Mouse (Mus musculus): ENCODE data around the gene Cops9.

Gene Cops9

DNA sequence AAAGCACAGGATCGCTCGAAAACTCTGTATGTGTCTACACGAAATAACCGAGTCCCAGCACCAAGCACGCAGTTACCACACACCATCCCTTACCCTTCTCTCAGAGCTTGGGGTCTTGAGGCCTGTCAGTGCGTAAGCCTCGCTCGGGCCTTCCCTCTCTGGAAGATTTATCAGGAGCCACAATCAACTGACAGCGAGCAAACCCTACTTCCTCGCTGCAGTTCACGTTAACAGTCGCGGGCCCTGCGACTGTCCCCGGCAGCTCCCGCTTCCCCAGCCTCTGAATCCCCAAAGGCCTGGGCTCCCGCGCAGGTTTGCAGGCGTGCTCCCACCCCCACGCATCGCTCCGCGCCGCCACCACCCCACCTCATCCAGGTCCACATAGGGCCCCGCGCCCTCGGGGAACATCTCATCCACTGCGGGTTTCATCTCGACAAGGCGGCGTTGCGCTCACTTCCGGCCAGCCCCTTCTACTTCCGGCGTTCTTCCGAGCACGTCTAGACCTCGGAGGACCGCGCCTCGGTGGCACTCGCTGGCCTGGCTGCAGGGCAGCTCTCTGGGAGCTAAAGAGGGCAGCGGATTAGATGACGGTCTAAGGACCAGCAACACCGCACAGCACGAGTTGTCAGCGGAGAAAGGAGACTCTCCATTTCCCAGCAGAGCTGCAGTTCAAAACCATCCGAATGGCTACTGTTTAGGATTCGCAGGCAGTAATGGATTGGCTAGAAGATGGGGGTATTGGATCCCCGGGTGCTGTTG is at the start of gene Cops9:
Gene Cops9 (minus strand): TSS at position 472 of the 759 bp plus-strand sequence.
- peak; percentile 90 for DNase-seq

DNA sequence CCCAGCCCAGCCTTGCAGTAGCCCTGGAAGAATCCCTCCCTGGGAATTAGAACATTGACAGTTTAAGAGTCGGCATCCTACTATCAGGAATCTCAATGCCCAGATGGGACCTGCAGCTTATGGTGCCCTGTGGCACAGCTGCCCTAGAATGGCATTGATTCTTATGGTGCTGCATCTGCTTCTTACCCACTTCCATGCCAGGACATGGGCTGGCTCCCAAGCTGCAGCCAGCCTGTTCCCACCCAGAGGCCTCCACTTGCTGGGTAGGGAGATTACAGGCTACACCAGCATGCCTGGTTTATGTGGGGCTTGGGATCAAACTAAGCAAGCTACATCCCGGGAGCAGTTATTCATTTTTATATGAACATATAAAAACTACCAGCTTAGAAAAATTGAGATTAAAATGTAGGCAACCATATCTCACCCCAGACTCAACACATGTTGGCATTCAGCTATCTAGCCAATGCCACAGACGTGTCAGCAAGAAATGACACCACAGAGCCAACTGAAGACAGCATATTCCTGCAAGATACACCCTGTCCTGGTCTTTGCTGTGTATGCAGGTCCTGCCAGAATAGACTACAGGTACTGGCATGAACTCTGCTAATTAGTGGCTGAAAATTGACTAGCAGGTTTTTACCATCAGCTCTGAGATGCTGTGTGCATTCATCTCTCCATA is 49.5 kb upstream of the Cops9 start:
- no peak for DNase-seq

DNA sequence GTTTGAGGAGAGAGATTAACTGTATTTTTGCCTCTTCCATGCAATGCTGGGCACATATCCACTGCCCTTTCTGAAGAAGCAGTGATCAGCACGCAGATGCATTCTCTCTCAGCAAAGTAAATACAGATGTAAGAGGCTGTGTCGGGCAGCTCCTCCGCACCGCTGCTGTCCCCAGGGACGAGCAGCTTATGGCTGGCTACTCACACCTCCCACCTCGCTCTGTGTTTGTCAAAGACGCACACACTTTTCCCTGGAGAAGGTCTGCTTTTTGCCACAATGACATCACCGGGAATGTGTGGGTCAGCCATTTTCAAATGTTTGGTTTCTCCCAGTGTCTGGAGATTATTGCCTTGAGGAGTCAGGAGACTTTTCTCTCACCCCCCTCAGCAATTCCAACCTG is 45.2 kb upstream of the Cops9 start:
- DNase-seq = no peak

DNA sequence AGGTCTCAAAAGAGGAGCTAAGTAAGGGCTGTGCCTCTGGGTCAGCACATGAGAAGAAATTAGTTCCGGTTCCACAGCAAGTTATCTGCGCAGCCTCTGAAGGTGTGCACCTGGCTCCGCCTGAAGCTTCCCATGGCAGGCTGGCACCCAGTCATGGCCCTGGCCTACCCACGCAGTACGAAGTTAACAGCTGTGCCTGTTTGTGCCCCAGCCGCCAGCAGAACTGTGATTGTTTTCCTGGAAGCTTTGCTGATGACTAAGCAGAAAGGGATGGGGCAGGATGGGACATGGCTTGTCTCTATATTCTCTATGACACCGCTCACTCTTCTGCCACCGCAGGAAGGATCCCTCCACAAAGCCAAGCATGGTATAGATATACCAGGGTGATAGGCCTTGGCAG is 41.4 kb upstream of the Cops9 start:
- no peak for DNase-seq

DNA sequence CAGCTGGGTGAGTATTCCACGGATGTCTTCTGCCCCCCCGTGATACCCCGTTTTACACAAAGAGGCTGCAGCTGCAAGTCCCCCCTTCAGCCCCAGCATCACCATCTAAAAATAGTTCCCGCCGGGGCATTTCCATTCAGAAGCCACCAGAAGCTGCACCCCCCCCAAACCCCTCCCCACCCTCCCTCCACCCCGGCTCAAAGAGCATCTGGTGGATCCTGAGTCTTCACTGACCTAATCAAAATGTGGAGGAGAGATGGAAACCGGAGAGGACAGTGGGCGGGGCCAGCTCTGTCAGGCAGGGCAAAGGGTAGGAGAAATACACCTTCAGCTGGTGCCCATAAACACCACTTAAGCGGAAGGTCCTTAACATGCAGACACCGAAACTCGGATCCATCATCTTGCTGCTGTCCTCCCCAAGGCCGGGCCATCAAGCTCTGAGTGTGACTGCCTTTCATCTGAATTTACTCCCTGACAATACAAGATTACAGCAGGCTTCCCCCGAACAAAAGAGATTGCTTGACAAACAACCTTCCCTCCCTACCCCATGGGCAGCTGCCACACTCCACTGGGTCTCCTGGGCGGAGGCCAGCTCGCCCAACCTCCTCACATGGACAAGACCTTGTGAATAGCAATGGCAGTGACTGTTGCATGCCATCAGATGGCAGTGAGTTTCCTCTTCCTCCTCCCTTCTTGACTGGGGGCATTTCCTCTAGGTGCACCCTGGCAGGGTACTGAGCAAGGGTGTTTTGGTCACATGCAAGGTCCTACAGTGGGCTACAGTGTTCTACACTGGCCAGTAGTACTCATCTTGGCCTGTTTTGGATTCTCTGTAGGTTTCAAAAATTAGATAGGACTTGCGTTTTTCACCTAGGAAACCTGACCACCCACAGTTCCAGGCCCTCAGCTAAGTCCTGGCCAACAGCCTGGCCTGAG is 39.2 kb upstream of the Cops9 start:
- DNase-seq = no peak

DNA sequence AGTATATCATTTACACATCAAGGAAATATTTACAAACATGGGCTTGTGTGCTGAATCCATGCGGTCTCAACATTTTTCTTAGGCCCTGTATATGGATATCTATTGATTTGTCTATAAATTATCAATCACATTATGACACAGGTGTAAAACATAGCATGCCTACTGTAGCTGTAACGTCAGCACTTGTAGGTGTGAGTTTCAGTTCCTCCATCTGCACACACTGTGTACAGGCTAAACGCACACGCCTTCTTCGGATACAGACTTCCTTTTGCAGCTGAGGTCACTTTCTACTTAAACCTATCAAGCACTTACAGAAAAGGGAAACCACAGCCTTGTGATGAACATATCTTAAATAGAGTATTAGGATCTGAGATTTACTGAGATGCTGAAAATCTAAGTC is 37.0 kb upstream of the Cops9 start:
- no peak for DNase-seq

DNA sequence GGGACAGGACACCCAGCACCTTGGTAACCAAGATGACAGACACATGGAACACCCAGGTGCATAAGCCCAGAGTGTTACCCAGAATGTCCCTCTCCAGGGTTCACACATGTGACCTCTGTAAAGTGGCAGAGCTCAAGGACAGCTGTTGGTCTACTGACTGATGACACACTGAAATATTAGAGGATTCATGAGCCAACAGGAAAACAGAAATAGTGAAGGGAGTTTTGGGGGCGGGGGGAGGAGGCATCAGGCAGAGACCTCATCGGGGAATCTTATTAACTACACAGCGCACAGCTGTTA is 34.8 kb upstream of the Cops9 start:
- DNase-seq = no peak

DNA sequence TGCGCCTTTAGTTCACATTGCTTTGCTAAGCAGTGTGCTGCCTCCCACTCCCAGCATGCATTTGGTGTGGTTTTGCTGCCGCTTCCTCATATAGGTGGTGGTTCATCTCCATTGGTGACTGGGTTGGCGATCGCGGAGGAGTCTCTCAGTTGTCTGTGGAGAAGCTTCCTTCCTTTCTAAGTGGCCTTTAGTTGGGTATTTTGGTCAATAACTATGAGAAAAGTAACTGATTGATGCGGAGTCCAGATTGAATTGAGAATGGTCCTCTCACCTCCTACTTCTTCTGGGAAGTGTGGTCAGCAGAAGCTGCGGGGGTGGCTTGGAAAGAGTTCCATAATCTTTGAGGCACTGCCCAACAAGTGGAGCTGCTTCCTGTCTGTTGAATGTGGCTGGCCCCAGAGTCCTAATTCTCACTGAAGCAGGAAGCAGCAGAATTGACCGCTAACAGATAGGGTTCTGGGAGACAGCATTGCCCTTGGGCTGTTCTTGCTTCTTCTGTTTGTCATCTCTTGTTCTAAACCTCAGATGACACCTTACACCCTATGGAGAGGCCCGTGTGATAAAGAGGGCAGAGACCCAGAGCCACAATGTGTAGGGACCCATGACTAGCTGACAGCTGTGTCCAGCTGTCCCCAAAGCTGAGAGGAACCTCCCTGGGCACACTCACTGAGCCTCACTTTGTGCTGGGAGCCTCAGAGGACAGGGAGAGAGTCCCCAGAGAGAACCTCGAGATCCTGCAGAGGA is 34.3 kb upstream of the Cops9 start:
- DNase-seq = no peak

DNA sequence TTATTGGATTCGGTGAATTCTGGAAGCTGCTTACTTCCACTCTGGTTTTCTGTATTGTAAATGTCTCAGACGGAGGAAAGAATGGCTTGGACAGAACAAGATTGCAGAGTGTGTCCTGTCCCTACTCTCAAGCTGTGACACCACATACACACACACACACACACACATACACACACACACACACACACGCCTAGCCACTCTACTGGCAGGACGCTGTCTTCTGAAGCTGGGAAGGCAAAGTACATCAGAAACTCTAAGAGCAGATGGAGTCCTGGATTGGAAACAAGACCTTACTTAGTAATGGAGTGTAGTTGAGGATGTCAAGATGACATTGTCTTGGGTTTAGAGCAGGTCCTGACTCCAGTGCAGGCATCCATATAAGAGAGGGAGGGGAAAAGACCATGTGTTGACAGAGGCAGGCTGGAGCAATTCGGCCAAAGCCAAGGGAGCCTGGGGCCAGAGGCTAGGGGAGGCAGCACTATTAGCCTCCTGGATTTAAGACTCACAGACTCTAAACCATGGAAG is 31.5 kb upstream of the Cops9 start:
- DNase-seq = no peak

DNA sequence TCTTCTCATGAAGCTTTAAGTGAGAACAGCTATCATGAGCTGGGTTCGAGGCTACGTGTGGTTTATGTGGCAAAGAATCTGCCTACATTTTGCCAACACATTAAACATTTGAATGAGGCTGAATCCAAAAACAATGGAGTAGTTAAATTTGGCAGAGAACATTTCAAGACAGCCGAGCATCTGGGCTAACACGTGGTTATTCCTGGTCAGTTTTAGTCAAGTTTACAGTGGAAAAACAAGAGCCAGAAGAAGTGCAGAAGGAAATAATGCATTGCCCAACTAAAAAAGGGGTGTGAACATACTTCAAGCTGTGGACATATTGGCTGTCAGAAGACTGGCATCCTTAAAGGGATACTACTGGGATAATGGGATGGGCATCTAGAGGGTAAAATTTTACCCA is 29.5 kb upstream of the Cops9 start:
- no peak for DNase-seq

DNA sequence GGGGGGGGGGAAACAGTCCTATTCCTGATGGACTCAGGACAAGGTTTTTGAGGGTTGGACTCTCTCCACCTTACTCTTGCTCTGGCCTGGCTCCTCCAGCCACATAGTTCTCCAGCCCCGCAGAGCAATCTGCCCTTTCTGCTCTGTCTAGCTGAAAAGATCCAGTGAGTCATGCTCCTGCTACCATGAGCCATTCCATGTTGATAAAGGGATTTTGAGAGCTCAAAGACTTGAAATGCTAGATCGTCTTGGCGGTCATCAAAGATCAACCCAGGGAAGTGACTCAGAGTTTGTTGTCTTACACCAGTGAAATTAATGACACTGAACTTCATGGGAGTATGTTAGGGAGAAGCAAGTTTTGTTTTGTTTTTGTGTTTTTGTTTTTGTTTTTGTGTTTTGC is 27.6 kb upstream of the Cops9 start:
- no peak for DNase-seq

DNA sequence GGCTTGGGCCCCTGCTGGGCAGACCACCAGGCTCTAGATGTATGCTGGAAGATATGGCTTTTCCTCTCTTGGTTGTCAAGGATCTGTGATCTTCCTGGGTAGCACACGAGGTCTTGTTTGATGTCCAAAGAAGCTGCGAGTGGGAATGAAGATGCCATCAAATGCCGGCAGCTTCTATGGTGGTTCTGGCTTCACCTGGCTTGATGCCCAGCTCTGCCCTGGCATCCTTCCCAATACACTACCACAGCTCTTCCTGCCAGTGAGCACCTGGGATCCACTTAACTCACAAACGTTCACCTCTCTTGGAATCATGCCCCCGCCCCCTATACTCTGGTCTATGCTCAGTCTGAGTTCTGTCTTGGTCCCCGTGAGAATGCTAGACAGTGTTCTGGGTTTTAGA is 25.3 kb upstream of the Cops9 start:
- no peak for DNase-seq

DNA sequence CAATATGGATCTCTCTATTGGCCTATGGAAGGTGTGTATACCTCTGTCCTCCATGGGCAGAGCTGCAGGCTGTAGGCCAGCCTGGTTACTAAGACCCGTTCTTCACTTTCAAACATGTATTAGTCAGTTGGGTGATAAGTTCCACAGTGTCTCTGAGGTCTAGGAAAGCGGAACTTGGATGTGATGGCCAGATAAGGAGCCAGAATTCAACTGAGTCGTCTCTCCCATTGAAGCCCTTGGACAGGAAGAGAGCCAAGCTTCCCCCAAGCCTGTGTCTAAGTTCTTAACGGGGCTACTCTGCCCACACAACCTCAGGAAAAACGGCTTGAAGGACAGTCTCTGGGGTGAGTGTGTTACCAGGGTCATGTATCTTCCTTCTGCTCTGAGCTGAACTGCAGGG is 17.6 kb upstream of the Cops9 start:
- no peak for DNase-seq

DNA sequence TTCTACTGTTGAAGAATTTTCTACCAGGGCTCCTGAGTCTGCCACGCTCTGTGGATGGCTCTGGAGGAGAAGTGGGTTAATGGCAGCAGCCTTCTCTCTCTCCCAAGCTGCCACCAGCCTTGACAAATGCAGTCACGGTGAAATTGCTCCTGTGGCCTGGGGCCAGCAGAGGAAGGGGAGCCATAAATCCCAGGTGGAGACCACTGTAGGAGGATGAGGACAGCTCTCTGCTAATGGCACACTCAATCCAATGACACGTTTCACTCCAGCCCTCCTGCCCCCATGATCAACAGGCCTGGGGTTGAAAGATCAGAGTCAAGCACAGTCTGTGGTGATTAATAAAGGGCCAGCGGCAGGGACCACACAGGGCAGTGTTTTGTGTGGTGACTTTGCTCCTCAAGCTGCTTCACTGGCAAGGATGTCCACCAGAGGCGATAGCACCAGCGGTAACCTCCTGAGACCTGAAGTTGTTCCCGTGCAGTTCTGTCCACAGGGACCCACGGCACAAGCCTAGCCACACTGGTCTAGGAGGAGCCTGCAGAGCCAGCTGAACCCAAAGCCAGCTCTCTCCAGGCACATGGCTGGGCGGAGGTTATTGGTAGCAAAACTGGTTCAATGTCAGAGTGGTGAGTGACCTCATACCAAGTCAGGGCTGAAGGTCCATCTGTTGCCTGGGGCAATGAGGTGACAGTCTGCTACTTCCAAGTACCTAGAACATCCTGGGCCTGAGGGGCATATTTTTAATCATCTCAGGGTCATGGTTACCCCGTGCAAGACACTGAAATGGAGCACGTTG is 15.4 kb upstream of the Cops9 start:
- no peak for DNase-seq

DNA sequence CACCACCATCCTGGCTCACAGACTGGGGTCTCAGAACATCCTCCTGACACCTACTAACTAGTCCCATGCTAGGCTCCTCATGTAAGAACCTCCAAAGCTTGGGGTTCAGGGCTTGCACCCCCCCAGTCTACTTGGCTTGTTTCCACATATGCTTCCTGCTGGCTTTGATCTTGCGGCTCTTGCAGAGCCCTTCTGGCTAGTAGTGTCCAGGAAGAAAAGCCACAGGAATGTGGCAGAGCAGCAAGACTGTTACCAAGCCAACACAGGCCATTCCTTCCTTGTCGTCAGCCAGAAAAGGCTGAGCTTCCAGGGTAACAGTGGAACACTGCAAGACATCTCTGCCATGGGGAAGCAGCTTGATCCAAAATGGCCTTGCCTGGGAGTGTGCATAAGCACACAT is 12.9 kb upstream of the Cops9 start:
- no peak for DNase-seq

DNA sequence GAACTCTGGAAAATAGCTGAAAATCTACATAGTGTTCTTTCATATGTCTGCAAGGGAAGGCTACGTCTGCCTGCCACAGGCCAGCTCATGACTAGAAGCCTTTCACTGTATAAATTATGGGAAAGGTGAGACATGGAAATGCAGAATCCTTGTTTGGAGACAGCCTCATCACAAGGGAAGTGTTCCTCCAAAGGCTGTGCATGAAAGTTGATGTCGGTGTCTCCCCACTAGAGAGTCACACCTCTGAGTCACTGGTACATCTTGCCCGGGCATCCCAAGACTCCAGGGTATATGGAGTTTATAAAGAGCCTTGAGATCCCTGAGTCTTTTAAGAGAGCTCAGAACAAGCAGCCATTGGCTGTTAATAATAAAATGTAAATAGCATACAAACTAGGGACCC is 11.4 kb upstream of the Cops9 start:
- no peak for DNase-seq

DNA sequence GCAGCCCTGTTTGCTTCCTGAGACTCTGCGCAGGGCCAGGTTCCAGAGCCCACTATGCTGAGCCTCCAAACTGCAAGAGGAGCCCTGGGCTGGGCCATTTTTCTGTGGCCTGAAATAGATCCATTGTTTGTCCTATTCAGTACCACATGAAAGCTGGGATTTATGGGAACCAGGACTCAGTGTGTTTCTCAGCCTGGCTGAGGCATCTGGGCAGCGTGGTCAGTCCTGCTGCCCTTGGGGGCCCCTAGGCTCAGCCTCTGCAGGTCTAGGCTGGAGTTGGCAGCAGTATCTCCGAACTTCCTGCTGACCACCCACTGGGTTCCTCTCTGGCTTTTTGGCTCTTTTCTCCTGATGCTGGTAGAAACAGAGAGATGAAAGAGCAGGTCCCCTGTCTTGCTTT is 9.7 kb upstream of the Cops9 start:
- DNase-seq = no peak

DNA sequence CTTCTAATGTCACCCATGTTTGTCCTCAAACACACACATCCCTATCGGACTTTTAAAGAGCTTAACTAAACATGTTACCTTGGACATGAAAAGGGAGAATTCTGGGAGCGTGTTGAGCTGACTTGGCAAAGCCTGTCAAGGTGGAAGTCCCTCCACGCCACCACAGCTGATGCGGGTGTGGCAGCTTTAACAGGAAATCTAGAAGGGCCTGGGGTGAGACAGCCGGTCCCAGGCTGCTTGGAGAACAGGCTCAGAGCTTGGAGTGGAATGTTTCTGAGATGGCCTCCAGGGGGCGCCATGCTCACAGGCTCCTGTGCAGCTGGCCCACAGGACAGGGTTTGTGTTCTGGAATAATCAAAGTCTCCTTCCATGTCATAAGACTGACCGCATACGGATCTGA is 6.9 kb upstream of the Cops9 start, which contains the start of gene Otos:
Gene Otos (minus strand): TSS at position 169 of the 400 bp plus-strand sequence.
- peak; percentile 75 for DNase-seq

DNA sequence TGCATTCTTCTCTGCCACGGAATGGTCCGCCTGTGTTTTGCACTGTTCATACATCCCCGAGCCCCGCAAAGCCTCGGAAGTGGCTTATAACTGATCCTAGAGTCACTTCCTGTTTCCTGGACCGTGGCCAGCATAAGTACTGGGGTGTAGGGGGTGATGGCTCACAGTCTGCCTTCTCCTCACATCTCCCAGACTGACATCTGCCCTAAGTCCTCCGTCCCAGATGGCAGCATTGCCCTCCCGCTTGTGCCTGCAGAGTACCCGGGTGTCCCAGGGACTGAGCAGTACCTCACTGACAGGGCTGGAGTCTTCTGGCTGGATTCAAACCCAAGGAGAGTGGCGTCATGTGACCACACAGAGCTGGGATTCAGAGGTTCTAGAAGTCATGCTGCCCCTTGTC is 6.4 kb upstream of the Cops9 start:
- no peak for DNase-seq

DNA sequence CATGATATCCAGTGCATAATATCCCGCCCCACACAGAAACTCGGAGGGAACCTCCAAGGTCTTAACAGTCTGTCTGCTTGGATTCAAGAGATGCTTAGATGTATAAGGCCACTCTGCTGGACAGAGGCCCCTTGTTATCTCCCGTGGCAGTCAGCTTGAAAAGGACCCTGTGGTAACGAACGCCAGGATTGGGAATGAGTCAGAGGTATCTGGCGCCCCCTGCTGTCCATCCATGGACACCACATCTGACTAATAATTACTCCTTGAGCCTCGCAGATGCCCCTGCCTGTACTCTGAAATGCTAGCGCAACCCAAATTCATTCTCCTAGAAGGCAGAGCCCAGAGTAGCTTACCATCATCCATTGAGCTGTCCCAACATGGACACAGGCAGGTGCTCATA is 6.0 kb upstream of the Cops9 start:
- DNase-seq = peak; percentile 60

DNA sequence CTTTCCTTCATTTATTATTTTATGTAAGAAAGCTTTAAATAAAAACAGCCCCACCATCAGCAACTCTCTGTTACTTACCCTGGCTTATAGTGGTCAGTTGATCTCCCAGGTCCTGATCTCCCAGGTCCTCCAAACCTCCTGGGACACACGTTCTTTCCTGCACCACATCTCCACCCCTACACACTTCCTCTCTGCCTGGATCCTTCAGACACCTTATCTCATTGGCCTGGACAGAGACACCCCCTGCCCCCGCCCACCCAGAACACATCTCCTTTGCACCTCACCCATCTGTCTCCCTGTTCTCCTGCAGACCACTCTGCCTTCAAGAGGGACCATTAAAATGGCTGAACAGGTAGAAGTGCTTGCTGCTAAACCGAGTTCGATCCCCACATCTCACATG is 5.2 kb upstream of the Cops9 start:
- no peak for DNase-seq

DNA sequence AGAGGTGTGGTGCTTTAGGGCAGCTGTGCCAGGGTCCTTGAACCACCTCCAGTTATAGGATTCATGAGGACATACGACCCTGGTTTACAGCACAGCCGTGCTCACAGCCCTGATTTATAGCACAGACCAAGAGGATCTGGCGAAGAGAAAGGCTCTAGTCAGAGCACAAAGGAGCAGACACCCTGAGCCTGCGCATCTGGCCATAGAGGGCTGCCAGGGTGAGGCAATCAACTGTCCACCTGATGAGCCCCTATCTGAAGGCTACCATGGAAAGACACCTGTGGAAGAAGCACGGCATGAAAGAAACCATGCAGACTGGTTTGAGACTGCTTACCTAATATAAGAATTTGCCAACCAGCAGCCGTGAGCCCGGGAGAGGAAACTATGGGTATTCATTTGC is 4.8 kb upstream of the Cops9 start:
- DNase-seq = no peak

Measured in cerebellum, adult 11-12 months (tissue).